Mouse (Mus musculus) duodenum, adult 2 months (tissue): ENCODE results near the gene Dlg4. TPM values are rescaled to one million over a fixed set of nuclear protein-coding genes. Genes with fewer than 3 reads are reported as not detected.

ENCODE experiments used
- polyA plus RNA-seq: library from polyadenylated mRNA; depleted of rRNA; stranded (reverse); fragments of >200 nt; gene quantifications from 2 replicates; pipeline ENCODE4 v1.2.3, GENCODE M21; 2012; ENCODE audit warnings: low replicate concordance; rRNA removed

Gene Dlg4
- 5.2 and 5.7 TPM in 2 replicates for polyA plus RNA-seq

DNA sequence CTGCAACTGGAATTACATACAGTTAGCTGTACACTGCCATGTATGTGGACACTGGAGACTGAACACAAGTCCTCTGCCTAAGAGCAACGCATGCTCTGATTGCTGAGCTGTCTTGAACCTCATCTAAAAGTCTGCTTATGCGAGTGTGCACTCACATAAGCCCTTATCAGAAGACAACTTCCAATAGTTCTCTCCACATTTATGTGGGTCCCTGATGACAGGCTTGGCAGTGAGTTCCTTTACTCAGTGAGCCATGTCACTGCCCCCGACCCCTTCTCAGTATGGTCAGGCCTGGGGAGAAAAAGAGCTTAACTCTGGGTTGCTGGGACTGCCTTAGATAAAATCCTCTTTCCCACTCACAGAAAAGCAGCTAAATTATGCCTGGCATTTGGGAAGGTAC is at the start of gene Dlg4:
Dlg4 (plus strand) TSS at position 274 of the 400 bp plus-strand sequence.

DNA sequence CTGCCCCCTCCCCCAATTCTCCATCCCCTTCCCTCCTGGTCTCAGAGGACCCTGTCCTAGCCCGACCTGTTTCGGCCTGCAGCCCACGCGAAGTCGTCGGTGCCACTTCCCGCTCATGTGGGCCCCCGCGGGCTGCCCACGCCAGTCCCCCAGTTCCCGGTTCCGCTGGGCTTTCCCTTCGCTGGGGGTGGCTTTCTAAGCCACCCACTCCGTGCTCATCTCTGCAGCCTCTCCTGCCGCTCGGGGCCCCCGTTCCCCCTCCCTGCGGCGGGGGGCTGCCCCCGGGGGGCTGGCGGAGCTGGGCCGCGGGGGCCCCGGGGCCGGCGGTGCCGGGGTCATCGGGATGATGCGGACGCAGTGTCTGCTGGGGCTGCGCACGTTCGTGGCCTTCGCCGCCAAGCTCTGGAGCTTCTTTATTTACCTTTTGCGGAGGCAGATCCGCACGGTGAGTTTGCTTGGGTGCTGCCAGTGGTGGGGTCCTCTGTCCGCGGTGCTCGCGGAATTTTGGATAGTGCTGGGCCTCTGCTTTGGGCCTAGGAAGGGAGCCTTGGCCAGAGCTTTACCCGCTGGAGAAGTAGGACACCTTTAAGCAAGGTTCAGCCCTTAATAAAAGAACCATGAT is 35.5 kb upstream of the Dlg4 start, which contains the start of gene Ctdnep1:
Ctdnep1 (plus strand) TSS at position 16 of the 622 bp plus-strand sequence.

DNA sequence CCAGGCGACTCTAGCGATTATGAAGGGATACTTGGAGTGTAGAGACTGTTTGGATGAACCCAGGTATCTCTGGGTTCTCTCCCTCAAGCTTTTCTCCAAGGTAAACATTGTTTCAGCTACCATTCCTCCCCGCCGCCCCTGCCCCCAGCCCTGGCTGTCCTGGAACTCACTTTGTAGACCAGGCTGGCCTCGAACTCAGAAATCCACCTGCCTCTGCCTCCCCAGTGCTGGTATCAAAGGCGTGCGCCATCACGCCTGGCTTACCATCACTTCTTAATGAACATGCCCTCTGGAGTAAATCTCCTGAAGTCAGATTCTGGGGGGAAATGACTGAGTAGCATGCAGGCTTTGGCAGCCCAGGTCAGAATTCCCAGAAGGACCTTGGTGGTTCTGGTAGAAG is 34.5 kb upstream of the Dlg4 start, which contains the start of gene Elp5:
Elp5 (minus strand) TSS at position 293 of the 400 bp plus-strand sequence.

DNA sequence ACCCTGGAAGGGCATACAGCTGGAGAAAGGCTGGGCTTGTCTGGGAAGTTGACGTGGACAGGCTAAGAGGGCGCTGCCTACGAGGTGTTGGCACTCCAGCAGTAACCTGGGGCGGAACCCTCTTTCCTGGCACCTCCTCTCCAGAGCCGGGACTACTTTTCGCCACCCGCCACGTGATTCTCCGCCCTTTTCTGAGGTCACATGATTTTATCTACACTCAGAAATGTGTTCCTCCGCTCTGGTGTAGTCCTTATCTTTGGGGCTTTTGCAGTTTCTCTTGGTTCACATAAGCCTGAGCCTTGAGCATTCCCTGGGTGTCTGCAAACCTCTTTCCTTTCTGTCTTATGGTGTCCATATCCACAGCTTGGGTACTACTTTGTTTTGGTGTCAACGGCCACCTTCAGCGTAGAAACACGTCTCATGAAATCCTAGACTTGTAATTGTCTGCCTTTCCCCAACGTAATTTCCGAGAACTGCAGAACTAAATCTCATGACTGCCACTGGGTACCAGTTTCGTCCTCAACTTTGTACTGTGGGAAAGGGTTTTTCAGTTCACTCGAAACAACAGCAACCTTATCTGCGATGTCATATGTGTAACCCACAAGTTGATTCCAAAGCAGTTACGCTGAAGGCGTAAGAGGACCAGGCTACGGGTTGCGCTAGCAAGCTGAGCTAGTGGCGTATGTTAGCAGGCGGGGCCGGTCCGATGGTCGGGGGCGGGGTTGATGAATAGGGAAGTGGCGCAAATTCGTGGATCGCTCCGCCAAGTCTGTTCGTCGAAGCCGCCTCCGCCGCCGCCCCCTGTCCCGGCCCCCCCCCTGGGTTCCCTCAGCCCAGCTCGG is 25.7 kb upstream of the Dlg4 start, which contains the start of gene Gabarap:
Gabarap (plus strand) TSS at position 294 of the 842 bp plus-strand sequence.

DNA sequence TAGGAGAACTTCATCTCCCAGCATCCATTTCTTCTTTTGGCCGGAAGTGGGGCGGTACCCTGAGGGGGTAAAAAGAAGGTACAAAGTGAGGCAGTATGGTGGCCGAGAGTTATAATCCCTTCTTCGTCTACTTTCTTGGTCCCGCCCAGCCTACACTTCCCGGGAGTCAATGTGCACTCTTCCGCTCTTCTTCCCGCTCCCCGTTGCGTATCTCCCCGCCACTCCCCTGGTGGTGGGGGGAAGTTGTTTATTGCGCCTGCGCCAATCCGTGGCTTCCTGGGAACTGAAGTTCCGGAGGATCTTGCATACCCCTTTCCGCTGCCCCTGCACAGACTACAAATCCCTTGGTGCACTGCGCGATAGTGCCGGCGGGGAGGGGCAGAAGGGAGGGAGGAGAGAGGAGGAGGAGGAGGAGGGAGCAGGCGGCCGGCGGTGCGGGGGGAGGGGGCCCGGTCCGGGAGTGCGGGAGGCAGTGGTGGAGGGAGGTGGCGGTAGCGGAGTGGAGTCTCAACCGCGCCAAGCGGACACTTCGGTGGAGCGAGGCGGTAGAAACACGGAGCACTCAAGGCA is 21.3 kb upstream of the Dlg4 start, which contains the start of gene Phf23:
Phf23 (plus strand) TSS at position 387 of the 570 bp plus-strand sequence.

DNA sequence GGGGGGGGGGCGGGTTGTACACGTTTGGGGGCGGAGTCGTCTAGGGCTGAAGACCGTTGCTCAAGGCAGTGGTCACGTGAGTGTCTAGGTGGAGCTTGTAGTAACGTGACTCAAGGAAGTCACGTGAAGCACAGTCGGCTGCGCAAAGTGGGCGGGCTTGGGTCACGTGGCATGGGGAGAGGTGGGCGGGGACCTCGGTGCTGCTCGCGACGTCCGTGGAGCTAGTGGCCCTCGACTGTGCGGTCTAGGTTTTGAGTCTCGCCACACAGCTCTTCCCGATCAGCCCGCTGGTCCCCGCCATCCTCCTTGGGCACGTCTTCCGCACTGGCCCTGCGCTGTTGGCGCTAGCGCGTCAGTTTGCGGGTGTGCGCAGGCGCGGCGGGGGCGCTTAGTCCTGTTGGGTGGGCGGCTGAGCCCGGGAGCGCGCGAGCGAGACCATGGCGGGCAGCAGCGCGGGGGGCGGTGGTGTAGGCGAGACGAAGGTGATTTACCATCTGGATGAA is 16.3 kb upstream of the Dlg4 start, which contains the start of gene Dvl2:
Dvl2 (plus strand) TSS at position 200 of the 503 bp plus-strand sequence.

DNA sequence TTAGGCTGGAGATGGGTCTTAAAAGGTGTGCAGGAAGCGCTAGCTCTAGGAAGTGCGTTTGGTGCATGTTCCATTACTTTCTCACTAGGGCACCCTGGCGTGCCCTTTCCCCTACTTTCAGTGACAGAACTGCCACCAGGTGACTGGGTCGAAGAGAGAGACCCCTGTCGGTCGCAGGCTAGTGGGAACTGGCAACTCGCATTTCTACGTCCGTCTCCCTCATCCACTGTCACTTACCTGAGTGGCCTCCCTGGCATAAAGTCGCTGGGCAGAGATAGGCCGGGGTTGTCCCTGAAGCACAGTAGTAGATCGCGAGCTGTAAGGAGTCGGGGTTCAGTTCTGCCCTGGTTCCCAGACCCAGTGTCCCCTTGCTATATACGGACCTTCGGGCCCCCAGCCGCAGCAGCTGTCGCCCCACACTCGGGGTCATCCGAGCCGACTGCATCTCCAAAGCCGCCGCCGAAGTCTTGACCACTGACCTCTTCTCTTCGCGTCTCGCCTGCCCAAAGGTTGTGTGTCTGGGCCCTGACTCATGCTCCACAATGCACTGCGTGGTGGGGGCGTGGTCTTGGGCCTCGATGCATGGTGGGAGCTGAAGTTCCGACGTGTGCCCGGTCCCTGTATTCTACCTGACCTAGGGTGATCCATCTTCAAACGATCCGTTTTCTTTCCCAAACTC is 1.7 kb upstream of the Dlg4 start, which contains the start of gene Acadvl:
Acadvl (minus strand) TSS at position 532 of the 679 bp plus-strand sequence.

DNA sequence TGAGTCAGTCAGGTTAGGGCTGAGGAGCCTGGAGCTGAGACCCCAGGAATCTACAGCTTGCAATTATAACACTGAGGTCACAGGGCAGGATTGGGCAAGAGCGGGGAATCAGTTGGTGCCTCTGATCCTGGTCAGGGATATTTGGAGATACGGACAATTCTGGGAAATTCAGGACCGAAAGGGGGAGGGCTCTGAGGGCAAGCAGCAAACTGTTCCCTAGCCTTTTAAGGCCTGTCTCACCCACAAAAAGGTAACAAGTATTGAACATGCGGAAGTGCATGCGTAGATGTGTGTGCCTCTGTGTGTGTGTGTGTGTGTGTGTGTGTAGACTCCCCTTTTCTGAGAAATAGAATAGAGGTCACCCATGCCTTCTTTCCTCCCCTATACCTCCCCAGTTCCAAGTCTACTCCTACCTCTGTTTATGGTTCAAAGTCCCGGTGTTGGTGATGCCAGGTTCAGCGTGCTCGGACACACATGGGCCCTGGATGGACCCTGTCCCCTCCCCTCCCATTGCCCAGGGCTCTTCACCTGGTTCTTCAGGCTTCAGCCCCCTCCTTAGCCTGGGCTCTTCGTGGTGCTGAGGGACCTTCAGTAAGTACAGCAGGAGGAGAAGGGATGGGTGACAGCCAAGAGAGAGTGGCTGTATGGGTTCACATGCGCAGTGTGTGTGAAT is 37.3 kb downstream of the Dlg4 start, which contains the start of gene Asgr1:
Asgr1 (plus strand) TSS at position 188 of the 673 bp plus-strand sequence.

DNA sequence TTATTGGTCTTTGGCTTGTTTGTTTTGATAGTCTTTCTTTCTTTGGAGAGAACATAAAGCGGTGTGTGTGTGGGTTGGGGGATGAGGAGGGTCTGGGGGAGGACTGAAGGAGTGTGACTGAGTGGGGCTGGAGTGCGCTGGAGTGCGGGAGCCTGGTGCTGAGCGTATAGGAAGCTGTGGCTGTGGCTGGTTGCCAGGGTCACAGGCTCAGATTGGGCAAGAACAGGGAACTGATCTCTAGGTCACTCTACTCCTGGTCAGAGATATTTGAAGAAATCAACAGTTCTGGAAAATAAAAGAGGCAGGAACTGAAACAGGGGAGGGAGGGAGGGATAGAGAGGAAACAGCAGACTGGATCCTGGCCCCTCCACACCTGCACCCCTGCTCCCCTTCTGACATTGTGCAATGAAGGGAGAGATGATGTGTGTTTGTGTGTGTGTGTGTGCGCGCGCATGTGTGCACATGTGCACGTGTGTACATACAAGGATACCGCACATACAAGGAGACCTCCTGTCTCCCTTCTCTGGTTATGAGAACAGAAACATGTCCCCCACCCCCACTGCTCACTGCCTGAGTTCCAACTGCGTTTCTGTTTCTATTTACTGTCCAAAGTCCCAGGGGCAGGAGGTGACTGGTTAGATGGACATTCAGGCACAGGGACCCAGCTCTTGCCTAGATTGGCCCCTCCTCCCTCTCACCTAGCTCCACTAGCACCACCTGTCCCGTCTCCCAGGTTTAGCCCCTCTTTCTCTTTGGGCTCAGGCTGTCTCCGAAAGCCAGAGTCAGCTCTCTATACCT is 75.4 kb downstream of the Dlg4 start, which contains the start of gene Asgr2:
Asgr2 (plus strand) TSS at position 659 of the 798 bp plus-strand sequence.

Other genes starting within 250 kb of the Dlg4 start
- gene Chrnb1, start 221.0 kb upstream of the Dlg4 start, polyA plus RNA-seq = 3.8 and 6.8 TPM in 2 replicates
- 2.7 and 6.1 TPM in 2 replicates for gene Fgf11, start 215.1 kb upstream of the Dlg4 start, polyA plus RNA-seq
- 44.7 and 80.5 TPM in 2 replicates for gene Tmem102, start 211.3 kb upstream of the Dlg4 start, polyA plus RNA-seq
- gene Gm39566, start 201.6 kb upstream of the Dlg4 start, polyA plus RNA-seq = not detected in 2 replicates
- not detected in 2 replicates for gene Spem2, start 198.5 kb upstream of the Dlg4 start, polyA plus RNA-seq
- 0.09 and 0.13 TPM in 2 replicates for gene Spem1, start 194.8 kb upstream of the Dlg4 start, polyA plus RNA-seq
- 6.9 and 15.5 TPM in 2 replicates for gene Nlgn2, start 179.2 kb upstream of the Dlg4 start, polyA plus RNA-seq
- 102 and 130 TPM in 2 replicates for gene Tmem256, start 178.4 kb upstream of the Dlg4 start, polyA plus RNA-seq
- 39.3 and 58.9 TPM in 2 replicates for gene Plscr3, start 170.6 kb upstream of the Dlg4 start, polyA plus RNA-seq
- 34.8 and 47.5 TPM in 2 replicates for gene Tnk1, start 158.2 kb upstream of the Dlg4 start, polyA plus RNA-seq
- gene Tmem95, start 138.9 kb upstream of the Dlg4 start, polyA plus RNA-seq = not detected in 2 replicates
- 2.0 and 2.3 TPM in 2 replicates for gene Kctd11, start 135.5 kb upstream of the Dlg4 start, polyA plus RNA-seq
- gene Acap1, start 121.4 kb upstream of the Dlg4 start, polyA plus RNA-seq = 7.4 and 13.8 TPM in 2 replicates
- 2.1 and 3.0 TPM in 2 replicates for gene 2810408A11Rik, start 116.0 kb upstream of the Dlg4 start, polyA plus RNA-seq
- 20.1 and 23.0 TPM in 2 replicates for gene Neurl4, start 115.9 kb upstream of the Dlg4 start, polyA plus RNA-seq
- 106 and 110 TPM in 2 replicates for gene Gps2, start 103.1 kb upstream of the Dlg4 start, polyA plus RNA-seq
- 196 and 222 TPM in 2 replicates for gene Eif5a, start 95.0 kb upstream of the Dlg4 start, polyA plus RNA-seq
- gene Ybx2, start 81.1 kb upstream of the Dlg4 start, polyA plus RNA-seq = 10.8 and 28.6 TPM in 2 replicates
- 15.5 and 23.7 TPM in 2 replicates for gene Slc2a4, start 68.8 kb upstream of the Dlg4 start, polyA plus RNA-seq
- gene Cldn7, start 52.2 kb upstream of the Dlg4 start, polyA plus RNA-seq = 294 and 1,474 TPM in 2 replicates
- 85.4 and 132 TPM in 2 replicates for gene Ctdnep1, start 35.8 kb upstream of the Dlg4 start, polyA plus RNA-seq
- 38.1 and 39.2 TPM in 2 replicates for gene Elp5, start 34.4 kb upstream of the Dlg4 start, polyA plus RNA-seq
- 200 and 478 TPM in 2 replicates for gene Gabarap, start 25.8 kb upstream of the Dlg4 start, polyA plus RNA-seq
- 8.8 and 9.4 TPM in 2 replicates for gene Phf23, start 21.2 kb upstream of the Dlg4 start, polyA plus RNA-seq
- gene Dvl2, start 16.3 kb upstream of the Dlg4 start, polyA plus RNA-seq = 5.5 and 7.4 TPM in 2 replicates
- 124 and 125 TPM in 2 replicates for gene Acadvl, start 1.5 kb upstream of the Dlg4 start, polyA plus RNA-seq
- 0.49 TPM in 1 of 2 replicates, not detected in the other for gene Asgr1, start 37.1 kb downstream of the Dlg4 start, polyA plus RNA-seq
- gene Asgr2, start 75.7 kb downstream of the Dlg4 start, polyA plus RNA-seq = 0.17 and 0.21 TPM in 2 replicates
- 0.84 and 1.1 TPM in 2 replicates for gene Mgl2, start 113.4 kb downstream of the Dlg4 start, polyA plus RNA-seq
- gene Clec10a, start 139.3 kb downstream of the Dlg4 start, polyA plus RNA-seq = 0.66 and 0.88 TPM in 2 replicates
- gene Slc16a11, start 195.8 kb downstream of the Dlg4 start, polyA plus RNA-seq = 22.1 and 33.3 TPM in 2 replicates
- gene Slc16a13, start 204.1 kb downstream of the Dlg4 start, polyA plus RNA-seq = 5.7 and 10.5 TPM in 2 replicates
- gene Bcl6b, start 212.9 kb downstream of the Dlg4 start, polyA plus RNA-seq = 0.81 and 2.0 TPM in 2 replicates
- gene 0610010K14Rik, start 221.0 kb downstream of the Dlg4 start, polyA plus RNA-seq = 44.8 and 46.2 TPM in 2 replicates
- 3.7 and 6.3 TPM in 2 replicates for gene Gm21988, start 222.9 kb downstream of the Dlg4 start, polyA plus RNA-seq
- gene Rnasek, start 222.9 kb downstream of the Dlg4 start, polyA plus RNA-seq = 194 and 270 TPM in 2 replicates
- 0.87 and 1.2 TPM in 2 replicates for gene Alox12, start 238.4 kb downstream of the Dlg4 start, polyA plus RNA-seq